Comparison of ENCODE assay signal across 15 mouse cellular contexts in genomic region chr1:161444858-161445257, GRCm38 (mm10). TPM values are rescaled to one million over a fixed set of nuclear protein-coding genes. Genes with fewer than 3 reads are reported as not detected.
A peak's percentile ranks its signal among the peaks of the same experiment; 100 is the strongest.
DNase-seq lines count a peak whose midpoint lies in the region; ATAC-seq lines count a peak whose summit lies in the region.
"Had no signal": no experiment of that assay in that cellular context is flagged by ENCODE, and none has a peak within 500 bp of the region (broad histone marks: within the 10 kb centered on the region; RNA-seq: fewer than 3 reads in every experiment).

No protein-coding gene starts in this region.

- H3K27ac ChIP-seq in embryonic facial prominence, embryonic 15.5 days (replicated peaks): peak overlapping the region; percentile 78
- H3K27ac ChIP-seq: heart, embryonic 13.5 days; midbrain, embryonic 15.5 days had no signal

- H3K36me3 ChIP-seq in embryonic facial prominence, embryonic 15.5 days: no peaks in the 10 kb centered on the region
- H3K36me3 ChIP-seq: heart, embryonic 13.5 days; midbrain, embryonic 15.5 days had no signal

- H3K4me2 ChIP-seq in embryonic facial prominence, embryonic 15.5 days (replicated peaks): no peak overlapping the region
- H3K4me2 ChIP-seq: heart, embryonic 13.5 days; midbrain, embryonic 15.5 days had no signal

- H3K9ac ChIP-seq in embryonic facial prominence, embryonic 15.5 days: no peak overlapping the region
- H3K9ac ChIP-seq: heart, embryonic 13.5 days; midbrain, embryonic 15.5 days had no signal

- H3K4me3 ChIP-seq in embryonic facial prominence, embryonic 15.5 days (replicated peaks): no peak overlapping the region
- H3K4me3 ChIP-seq: heart, embryonic 13.5 days; midbrain, embryonic 15.5 days had no signal

- no peaks in the 10 kb centered on the region for H3K4me1 ChIP-seq in embryonic facial prominence, embryonic 15.5 days
- H3K4me1 ChIP-seq: midbrain, embryonic 15.5 days had no signal

- no peaks in the 10 kb centered on the region for H3K27me3 ChIP-seq in embryonic facial prominence, embryonic 15.5 days
- H3K27me3 ChIP-seq: heart, embryonic 13.5 days; midbrain, embryonic 15.5 days had no signal

- DNase-seq in embryo, embryonic 11 days: peak; percentile 21
- peak; percentile 47 for DNase-seq in kidney, postnatal 14 days
- peak; percentile 10 for DNase-seq in mesoderm, embryonic 11.5 days (ENCODE audit: low read depth, low spot score)
- DNase-seq in ovary, postnatal 36 days (ENCODE audit: low spot score): no peak
- DNase-seq in thymus, postnatal 10 days (ENCODE audit: low spot score in 2 of 2): no peak
- no peak for DNase-seq in layer of hippocampus, adult 9-11 months
- DNase-seq: adrenal gland, adult 8-10 months; cerebellum, postnatal 14 days; thymus, postnatal 4 days had no signal

- H3K9me3 ChIP-seq in embryonic facial prominence, embryonic 15.5 days (replicated peaks): no peaks in the 10 kb centered on the region
- H3K9me3 ChIP-seq: heart, embryonic 13.5 days; midbrain, embryonic 15.5 days had no signal

- WGBS in embryonic facial prominence, embryonic 15.5 days: 67% methylated on average over 7 of the region's 7 CpGs

- ATAC-seq in embryonic facial prominence, embryonic 15.5 days (ENCODE audit: insufficient number of reproducible peaks, low FRiP score, low TSS enrichment, low read depth): peak; percentile 47; the same call in 1 of the 2 replicates
- ATAC-seq: forebrain, embryonic 16.5 days; midbrain, embryonic 15.5 days had no signal

RNA-seq across cellular contexts. Expression of gene Tnfsf18, which starts 49.6 kb away (rescaled TPM):
- 0.11 TPM in 2 replicates for polyA plus RNA-seq in embryonic facial prominence, embryonic 15.5 days (2015; fragmentation: Nextera tagmentation; extraction: Ambion mirVana)
- polyA plus RNA-seq: forebrain, embryonic 16.5 days; large intestine, adult 2 months; liver, adult 2 months; midbrain, embryonic 15.5 days had no signal

RNA-seq across cellular contexts. Expression of gene Tnfsf4, which starts 49.6 kb away (rescaled TPM):
- polyA plus RNA-seq in embryonic facial prominence, embryonic 15.5 days (2015; fragmentation: Nextera tagmentation; extraction: Ambion mirVana): 0.12 TPM in 1 of 2 replicates, not detected in the other
- polyA plus RNA-seq: forebrain, embryonic 16.5 days; heart, embryonic 13.5 days; large intestine, adult 2 months; liver, adult 2 months; midbrain, embryonic 15.5 days had no signal

Comparison
In these comparisons a context has a peak if more than half of its experiments do, and no peak if none do; other contexts are left out.
1. DNase-seq: peak in embryo, embryonic 11 days (single experiment), kidney, postnatal 14 days (single experiment) and mesoderm, embryonic 11.5 days (single experiment); none in ovary, postnatal 36 days (single experiment), thymus, postnatal 10 days (0 of 2) and layer of hippocampus, adult 9-11 months (single experiment).